Mouse (Mus musculus) kidney, adult 11 months (tissue): ENCODE measurements around the gene Pxmp4.
A peak's percentile ranks its signal among the peaks of the same experiment; 100 is the strongest.

Experiments used
- DNase-seq: peaks from one replicate; pipeline ENCODE4 v3.0.0; 2022

The Pxmp4 gene

GRCm38 (mm10) chr2:154570666-154571065 lies 32.8 kb downstream of the Pxmp4 start:
- DNase-seq = no peak

GRCm38 (mm10) chr2:154569836-154570286 lies 33.6 kb downstream of the Pxmp4 start, which contains the start of gene E2f1:
Gene E2f1, minus strand, starts transcription at chr2:154569892.
- DNase-seq = peak; percentile 90

- no peak for DNase-seq
Observed at GRCm38 (mm10) chr2:154569071-154569748, 34.3 kb downstream of the Pxmp4 start.

- no peak for DNase-seq
Observed at GRCm38 (mm10) chr2:154568329-154569070, 35.0 kb downstream of the Pxmp4 start.

- DNase-seq = no peak
Observed at GRCm38 (mm10) chr2:154567766-154568165, 35.7 kb downstream of the Pxmp4 start.

GRCm38 (mm10) chr2:154566641-154567040 lies 36.9 kb downstream of the Pxmp4 start:
- DNase-seq = peak; percentile 46

GRCm38 (mm10) chr2:154565562-154565961 lies 37.9 kb downstream of the Pxmp4 start:
- no peak for DNase-seq

- peak; percentile 80 for DNase-seq
Observed at GRCm38 (mm10) chr2:154563612-154564170, 39.8 kb downstream of the Pxmp4 start.

- DNase-seq = no peak
Observed at GRCm38 (mm10) chr2:154558264-154559039, 45.1 kb downstream of the Pxmp4 start, which contains the start of gene Necab3. Gene Necab3, minus strand, starts transcription at chr2:154558890.

- DNase-seq = no peak
Observed at GRCm38 (mm10) chr2:154557184-154557832, 46.2 kb downstream of the Pxmp4 start.

GRCm38 (mm10) chr2:154555235-154555634 lies 48.3 kb downstream of the Pxmp4 start:
- DNase-seq = no peak

GRCm38 (mm10) chr2:154552424-154552907 lies 51.0 kb downstream of the Pxmp4 start:
- DNase-seq = peak; percentile 45

GRCm38 (mm10) chr2:154551927-154552326 lies 51.6 kb downstream of the Pxmp4 start:
- DNase-seq = no peak

- DNase-seq = no peak
Observed at GRCm38 (mm10) chr2:154551476-154551875, 52.0 kb downstream of the Pxmp4 start, which contains the start of gene Actl10. Gene Actl10, plus strand, starts transcription at chr2:154551776.

- no peak for DNase-seq
Observed at GRCm38 (mm10) chr2:154550937-154551336, 52.6 kb downstream of the Pxmp4 start.

- no peak for DNase-seq
Observed at GRCm38 (mm10) chr2:154549886-154550189, 53.7 kb downstream of the Pxmp4 start.

- DNase-seq = peak; percentile 40
Observed at GRCm38 (mm10) chr2:154549127-154549885, 54.2 kb downstream of the Pxmp4 start.

- DNase-seq = no peak
Observed at GRCm38 (mm10) chr2:154548688-154549087, 54.8 kb downstream of the Pxmp4 start.

- no peak for DNase-seq
Observed at GRCm38 (mm10) chr2:154546711-154547110, 56.8 kb downstream of the Pxmp4 start, which contains the start of gene 1700003F12Rik. Gene 1700003F12Rik, plus strand, starts transcription at chr2:154547085.

- no peak for DNase-seq
Observed at GRCm38 (mm10) chr2:154543567-154544347, 59.8 kb downstream of the Pxmp4 start.

GRCm38 (mm10) chr2:154541630-154542029 lies 61.9 kb downstream of the Pxmp4 start:
- no peak for DNase-seq
